Mouse (Mus musculus) lung, postnatal 25 days (tissue): ENCODE results near the gene Rad54l.
A peak's percentile ranks its signal among the peaks of the same experiment; 100 is the strongest.

Experiments used
- DNase-seq: peaks from one replicate; pipeline ENCODE4 v3.0.0; 2022; ENCODE audit warnings: low spot score

Gene Rad54l

GRCm38 (mm10) chr4:116140801-116141574 lies 17.5 kb upstream of the Rad54l start:
- DNase-seq: no peak

GRCm38 (mm10) chr4:116137421-116137996 lies 14.0 kb upstream of the Rad54l start:
- no peak for DNase-seq

- DNase-seq: peak; percentile 41
These were observed 11.5 kb upstream of the Rad54l start for GRCm38 (mm10) chr4:116134990-116135389.

GRCm38 (mm10) chr4:116133126-116133525 lies 9.6 kb upstream of the Rad54l start:
- no peak for DNase-seq

GRCm38 (mm10) chr4:116127956-116128355 lies 4.5 kb upstream of the Rad54l start:
- DNase-seq: no peak

- no peak for DNase-seq
These were observed 2.4 kb upstream of the Rad54l start for GRCm38 (mm10) chr4:116125803-116126386.

GRCm38 (mm10) chr4:116122762-116123161 lies 728 bp downstream of the Rad54l start:
- DNase-seq: no peak

GRCm38 (mm10) chr4:116111486-116111885 lies 12.0 kb downstream of the Rad54l start:
- no peak for DNase-seq

- no peak for DNase-seq
These were observed 12.8 kb downstream of the Rad54l start for GRCm38 (mm10) chr4:116110695-116111094.

- no peak for DNase-seq
These were observed 18.2 kb downstream of the Rad54l start for GRCm38 (mm10) chr4:116105278-116105677.

- no peak for DNase-seq
These were observed 22.5 kb downstream of the Rad54l start for GRCm38 (mm10) chr4:116100959-116101358.

GRCm38 (mm10) chr4:116097211-116097610 lies 26.3 kb downstream of the Rad54l start:
- DNase-seq: no peak

- no peak for DNase-seq
These were observed 27.2 kb downstream of the Rad54l start for GRCm38 (mm10) chr4:116096291-116096690.

- no peak for DNase-seq
These were observed 34.8 kb downstream of the Rad54l start for GRCm38 (mm10) chr4:116088510-116089249.

- no peak for DNase-seq
These were observed 46.0 kb downstream of the Rad54l start for GRCm38 (mm10) chr4:116077240-116078095.

- DNase-seq: peak; percentile 23
These were observed 46.9 kb downstream of the Rad54l start for GRCm38 (mm10) chr4:116076369-116077231.

- DNase-seq: peak; percentile 72
These were observed 47.7 kb downstream of the Rad54l start for GRCm38 (mm10) chr4:116075631-116076368.

- peak; percentile 94 for DNase-seq
These were observed 48.4 kb downstream of the Rad54l start, which contains the start of the genes Uqcrh and Lrrc41 for GRCm38 (mm10) chr4:116074861-116075620. Gene Uqcrh (minus strand): TSS chr4:116075071. Gene Lrrc41 (plus strand): TSS chr4:116075269.

- DNase-seq: peak; percentile 32
These were observed 49.3 kb downstream of the Rad54l start for GRCm38 (mm10) chr4:116074145-116074675.
